Mouse (Mus musculus): ENCODE measurements around the gene Crxos.
"Not testable (repeated sequence)": the region's sequence is repeated elsewhere in the genome, so short reads cannot be mapped to it uniquely, and the experiment has no call there.

Gene Crxos

GRCm38 (mm10) chr7:15882317-15882716 lies at the start of gene Crxos:
Gene Crxos (plus strand): TSS chr7:15882617.
- DNase-seq: no peak

GRCm38 (mm10) chr7:15839578-15839977 lies 42.8 kb upstream of the Crxos start, which contains the start of gene Obox6:
Gene Obox6 (minus strand): TSS chr7:15839678.
- DNase-seq: no peak

DNA sequence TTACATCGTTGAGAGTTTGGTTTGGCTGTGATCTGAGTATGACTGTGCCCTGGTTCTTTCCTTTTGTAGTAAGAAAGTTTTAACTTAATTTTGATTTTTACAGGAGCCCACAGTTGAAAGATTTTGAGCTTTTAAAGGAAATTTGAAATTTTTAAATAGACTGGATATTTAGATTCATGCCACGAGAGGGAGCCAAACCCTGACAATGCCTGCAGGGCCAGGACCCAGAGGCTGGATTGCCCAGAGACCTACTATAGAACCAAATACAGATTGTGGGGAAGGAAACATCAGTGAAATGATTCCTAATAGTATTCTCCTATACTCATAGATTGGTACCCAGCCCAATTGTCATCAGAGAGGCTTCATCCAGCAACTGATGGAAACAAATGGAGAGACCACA lies 22.8 kb upstream of the Crxos start:
- DNase-seq: no peak

- DNase-seq: no peak
Measured at GRCm38 (mm10) chr7:15864104-15864503, 18.3 kb upstream of the Crxos start.

DNA sequence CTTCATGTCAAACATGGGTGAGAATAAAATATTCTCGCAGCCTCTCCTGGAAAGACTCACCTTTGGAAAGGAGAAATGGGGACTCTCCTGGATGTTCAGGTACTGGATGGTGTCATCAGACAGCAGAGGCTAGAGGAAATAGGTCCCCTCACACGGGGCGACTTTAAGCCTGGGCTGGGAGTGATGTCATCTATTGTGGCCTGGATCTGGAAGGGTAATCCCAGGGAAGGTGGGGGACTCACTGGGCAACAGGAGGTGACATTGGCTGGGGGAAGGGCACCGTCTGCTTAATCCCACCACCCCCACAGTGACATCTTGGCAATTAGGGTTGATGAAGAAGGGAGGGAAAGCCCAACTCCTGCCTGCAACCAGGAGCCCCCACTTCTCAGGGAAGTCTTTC lies 2.7 kb upstream of the Crxos start, which contains the start of gene Crx:
Gene Crx, minus strand, starts transcription at position 213 of the 400 bp plus-strand sequence.
- DNase-seq: no peak

GRCm38 (mm10) chr7:15881388-15881787 lies 1.0 kb upstream of the Crxos start:
- no peak for DNase-seq

- DNase-seq: no peak
Measured at GRCm38 (mm10) chr7:15881831-15882230, 586 bp upstream of the Crxos start.

DNA sequence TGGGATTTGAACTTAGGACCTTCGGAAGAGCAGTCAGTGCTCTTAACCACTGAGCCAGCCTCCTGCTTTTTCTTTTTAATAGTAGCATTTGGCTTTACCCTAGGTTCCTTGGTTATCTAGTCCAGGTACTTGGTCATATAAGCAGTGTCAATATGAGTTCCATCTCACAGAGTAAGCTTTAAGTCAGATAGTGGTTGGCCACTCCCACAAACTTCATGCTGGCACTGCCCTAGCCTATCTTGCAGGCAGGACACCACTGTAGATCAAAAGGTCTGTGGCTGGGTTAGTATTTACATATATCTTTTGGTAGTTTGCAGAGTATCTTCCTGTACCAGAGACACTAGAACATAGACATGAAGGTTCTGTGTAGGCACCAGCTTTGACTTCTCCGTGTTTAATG lies 1.7 kb downstream of the Crxos start:
- no peak for DNase-seq

DNA sequence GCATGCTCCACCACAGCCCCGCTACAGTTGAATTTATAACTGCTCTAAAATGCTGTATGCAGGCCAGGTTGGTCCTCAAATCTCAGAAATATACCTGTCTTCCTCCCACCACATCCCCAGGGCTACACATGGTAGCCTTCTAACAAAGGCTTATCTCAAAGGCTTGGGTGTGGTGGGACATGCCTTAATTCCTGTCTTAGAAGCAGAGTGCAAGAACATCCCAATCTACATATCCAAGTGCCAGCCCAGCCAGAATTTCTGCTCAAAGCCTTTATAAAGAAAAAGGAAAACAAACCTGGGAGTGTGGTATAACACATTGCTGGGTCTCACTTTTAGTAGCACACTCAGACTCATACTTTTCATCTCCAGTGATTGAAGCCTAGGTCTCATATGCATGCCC lies 11.8 kb downstream of the Crxos start:
- no peak for DNase-seq

- no peak for DNase-seq
Measured at GRCm38 (mm10) chr7:15901366-15902048, 19.1 kb downstream of the Crxos start.

DNA sequence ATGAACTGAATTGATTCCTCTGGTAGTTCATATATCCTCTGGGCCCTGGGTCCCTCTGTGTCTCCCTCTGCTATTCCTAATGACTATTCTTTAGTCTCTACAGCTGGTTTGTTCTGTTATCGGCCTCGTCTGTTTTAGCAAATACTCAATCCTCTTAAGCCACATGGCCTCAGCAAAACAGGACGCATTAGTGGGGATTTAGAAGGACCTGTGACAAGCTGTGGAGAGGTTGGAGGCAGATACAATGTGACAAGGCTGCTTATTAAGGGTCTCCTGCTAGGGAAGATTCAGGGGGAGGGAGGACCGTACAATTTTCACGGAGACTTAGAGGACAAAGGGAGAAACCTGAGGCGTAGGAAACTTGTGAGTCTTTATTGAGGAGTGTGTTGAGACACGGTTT lies 23.4 kb downstream of the Crxos start:
- DNase-seq: no peak

GRCm38 (mm10) chr7:15906602-15907001 lies 24.2 kb downstream of the Crxos start:
- no peak for DNase-seq

GRCm38 (mm10) chr7:15907971-15908590 lies 25.7 kb downstream of the Crxos start:
- DNase-seq: no peak

DNA sequence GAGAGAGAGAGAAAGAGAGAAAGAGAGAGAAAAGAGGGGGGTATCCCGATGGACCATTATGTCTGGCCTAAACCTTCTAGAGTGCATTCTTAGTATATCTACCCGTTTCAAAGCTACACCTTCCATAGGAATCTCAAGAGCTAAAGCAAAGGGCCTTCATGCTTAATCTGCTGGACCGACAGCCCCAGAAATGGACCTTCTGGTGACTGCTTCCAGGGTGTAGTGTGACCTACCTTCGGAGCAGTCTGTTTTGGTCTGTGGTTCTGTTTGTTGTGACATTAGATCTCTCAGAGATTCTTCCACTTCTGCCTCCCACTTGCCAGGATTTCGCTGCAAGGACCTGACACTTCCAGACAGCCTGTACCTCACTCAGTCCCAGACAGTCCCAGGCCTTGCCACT lies 28.1 kb downstream of the Crxos start:
- no peak for DNase-seq

GRCm38 (mm10) chr7:15912183-15912582 lies 29.8 kb downstream of the Crxos start:
- peak; percentile 59 to 64 for DNase-seq

DNA sequence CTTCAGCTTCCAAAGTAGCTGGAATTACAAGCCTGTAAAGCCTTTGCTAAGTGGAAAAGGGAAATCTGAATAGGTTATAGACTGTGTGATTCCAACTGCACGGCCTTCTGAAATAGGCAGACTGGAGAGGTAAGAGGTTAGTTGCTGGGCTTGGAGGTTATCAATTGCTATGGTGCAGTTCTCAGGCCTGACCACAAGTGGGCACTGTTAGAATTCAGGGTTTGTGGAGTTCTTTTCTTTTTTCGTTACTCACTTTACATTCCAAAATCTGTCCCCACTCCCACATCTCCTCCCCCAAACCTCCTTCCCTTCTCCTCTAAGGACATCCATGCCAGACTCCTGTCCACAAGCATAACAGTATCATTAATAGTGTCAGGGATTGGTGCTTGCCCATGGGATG lies 31.8 kb downstream of the Crxos start:
- peak; percentile 28 to 40 for DNase-seq

DNA sequence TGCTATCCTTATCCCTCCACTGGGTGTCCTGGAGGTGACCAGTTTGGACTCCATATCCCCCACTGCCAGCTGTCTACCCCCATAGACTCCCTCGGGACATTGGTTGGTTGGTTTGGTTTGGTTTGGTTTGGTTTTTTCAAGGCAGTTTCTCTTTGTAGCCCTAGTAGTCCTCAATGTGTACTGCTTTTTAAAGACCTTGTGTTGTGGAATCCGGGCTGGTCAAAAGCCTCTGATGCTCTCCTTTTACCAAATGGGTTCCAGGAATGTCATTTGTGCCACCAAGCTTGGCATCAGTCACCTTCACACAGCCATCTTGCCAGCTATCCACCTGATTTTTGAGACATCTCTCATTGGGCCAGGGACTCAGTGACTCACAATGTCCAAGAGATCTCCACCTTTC lies 32.3 kb downstream of the Crxos start:
- DNase-seq: no peak

GRCm38 (mm10) chr7:15915695-15916094 lies 33.3 kb downstream of the Crxos start:
- DNase-seq: not testable (repeated sequence)

GRCm38 (mm10) chr7:15916134-15916723 lies 33.8 kb downstream of the Crxos start:
- DNase-seq: no peak

DNA sequence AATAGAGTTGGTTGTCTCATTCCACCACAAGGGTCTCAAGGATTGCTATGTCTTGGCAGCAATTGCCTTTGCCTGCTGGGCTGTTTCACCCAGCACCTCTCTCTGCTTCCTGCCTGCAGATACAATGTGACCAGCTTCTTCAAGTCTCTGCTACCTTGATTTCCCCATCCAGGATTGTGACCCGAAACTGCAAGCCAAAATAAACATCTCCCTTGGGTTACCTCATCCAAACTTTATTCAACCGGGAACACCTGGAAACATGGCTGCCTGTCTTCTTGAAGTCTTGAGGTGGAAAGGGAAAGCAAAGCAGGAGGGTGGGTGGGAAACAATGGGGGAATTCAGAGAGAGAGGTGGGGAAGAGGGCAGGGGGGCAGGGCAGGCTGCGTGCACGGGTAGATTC lies 34.6 kb downstream of the Crxos start:
- DNase-seq: no peak

DNA sequence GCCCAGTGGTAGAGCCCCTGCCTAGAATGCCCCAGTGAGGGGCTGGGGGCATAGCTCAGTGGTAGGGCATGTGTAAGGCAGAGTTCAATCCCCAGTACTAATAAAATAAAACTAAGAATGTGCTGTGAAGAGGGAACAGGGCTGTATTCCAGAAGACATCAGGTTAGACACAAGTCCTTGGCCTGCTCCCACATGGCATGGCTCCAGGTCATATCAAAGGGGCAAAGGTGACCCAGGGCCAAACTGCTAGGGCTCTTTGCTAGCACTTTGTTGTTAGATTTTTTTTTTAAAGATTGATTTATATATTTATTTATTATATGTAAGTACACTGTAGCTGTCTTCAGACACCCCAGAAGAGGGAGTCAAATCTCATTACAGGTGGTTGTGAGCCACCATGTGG lies 36.0 kb downstream of the Crxos start:
- DNase-seq: no peak

DNA sequence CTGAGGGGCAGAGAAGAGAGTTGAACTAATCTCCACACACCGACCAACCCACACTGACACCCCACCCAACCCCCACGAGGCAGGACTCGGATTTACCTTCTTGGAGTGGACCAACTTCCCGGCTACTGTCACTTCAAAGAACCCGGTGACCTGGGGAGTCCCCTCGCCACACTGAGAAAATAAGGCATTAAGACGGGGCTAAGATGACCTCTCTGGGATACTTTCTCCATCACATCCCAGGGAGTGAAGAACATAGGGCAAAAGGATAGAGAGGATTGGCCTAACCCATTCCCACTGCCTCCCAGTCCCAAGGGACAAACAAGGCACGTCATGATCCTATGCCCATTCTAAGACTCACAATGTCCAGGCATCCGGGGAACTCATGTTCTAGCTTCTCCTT lies 37.5 kb downstream of the Crxos start:
- DNase-seq: no peak

GRCm38 (mm10) chr7:15920645-15921190 lies 38.3 kb downstream of the Crxos start:
- no peak for DNase-seq

- DNase-seq: peak in 1 of 2 experiments; percentile 58
Measured at GRCm38 (mm10) chr7:15921796-15922195, 39.4 kb downstream of the Crxos start.
